Mouse (Mus musculus): ENCODE measurements around the gene Adk. TPM values are rescaled to one million over a fixed set of nuclear protein-coding genes. Genes with fewer than 3 reads are reported as not detected.

Gene Adk
- polyA plus RNA-seq (2021; fragmentation: Nextera tagmentation): 104 and 109 TPM in 2 replicates
- long read RNA-seq, experiment 1, transcript Adk-207 (11 exons, 1,818 nt): major isoform, 161 of 237 reads
- long read RNA-seq, experiment 1, transcript Adk-201 (11 exons, 1,782 nt): minor isoform, 42 of 237 reads
- long read RNA-seq, experiment 1, partial matches to known transcripts: 18 of 237 reads
- long read RNA-seq, experiment 1, other reads (novel, unspliced or antisense): 16 of 237 reads
- long read RNA-seq, experiment 2, transcript Adk-207 (11 exons, 1,818 nt): major isoform, 420 of 639 reads
- long read RNA-seq, experiment 2, transcript Adk-201 (11 exons, 1,782 nt): minor isoform, 184 of 639 reads
- long read RNA-seq, experiment 2, partial matches to known transcripts: 10 of 639 reads
- long read RNA-seq, experiment 2, other reads (novel, unspliced or antisense): 25 of 639 reads

DNA sequence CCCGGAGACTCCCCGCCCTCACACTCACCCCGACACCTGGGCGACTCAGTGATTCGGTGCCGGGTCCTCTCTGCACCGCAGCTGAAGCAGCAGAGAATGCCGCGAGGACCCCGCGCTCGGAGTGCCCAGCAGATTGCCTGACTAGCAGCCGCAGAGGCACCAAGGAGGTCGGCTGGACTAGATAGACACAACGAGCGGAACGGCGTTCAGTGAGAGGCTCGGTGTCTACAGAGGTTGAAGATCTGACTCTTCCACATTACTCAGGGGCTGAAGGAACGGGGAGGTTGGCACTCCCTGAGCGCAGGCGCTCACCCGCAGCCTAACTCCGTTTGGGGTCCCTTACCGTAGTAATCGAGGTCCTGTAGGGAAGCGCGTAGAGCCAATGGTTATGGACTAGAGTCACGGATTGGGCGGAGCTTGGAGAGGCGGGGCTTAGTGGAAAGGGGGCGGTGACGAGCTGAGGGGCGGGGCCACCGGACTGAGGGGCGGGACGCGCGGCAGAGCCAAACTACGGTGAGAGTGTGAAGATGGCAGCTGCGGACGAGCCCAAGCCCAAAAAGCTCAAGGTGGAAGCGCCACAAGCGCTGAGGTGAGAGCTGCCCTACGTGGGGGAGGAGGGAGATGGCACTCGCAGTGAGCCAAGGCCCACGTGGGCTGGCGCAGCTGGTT, at the start of gene Adk, which contains the start of gene Ap3m1:
Gene Adk, plus strand, starts transcription at position 463 of the 669 bp plus-strand sequence.
Gene Ap3m1, minus strand, starts transcription at position 397 of the 669 bp plus-strand sequence.

DNA sequence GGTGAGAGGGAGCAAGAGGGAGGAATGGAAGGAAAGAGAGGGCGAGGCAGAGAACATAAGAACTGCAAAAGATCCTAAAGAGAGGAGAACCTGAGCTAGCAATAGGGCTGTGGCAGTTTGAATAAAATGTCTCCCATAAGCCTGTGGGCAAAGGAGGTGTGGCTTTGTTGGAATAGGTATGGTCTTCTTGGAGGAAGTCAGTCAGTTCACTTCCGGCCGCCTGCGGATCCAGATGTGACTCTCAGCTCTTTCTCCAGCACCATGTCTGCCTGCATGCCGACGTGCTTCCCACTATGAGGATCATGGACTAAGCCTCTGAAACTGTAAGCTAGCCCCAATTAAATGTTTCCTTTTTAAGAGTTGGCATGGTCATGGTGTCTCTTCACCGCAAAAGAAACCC, 428.9 kb downstream of the Adk start, which contains the start of gene Kat6b:
Gene Kat6b, plus strand, starts transcription at position 204 of the 400 bp plus-strand sequence.

Other genes starting within 250 kb of the Adk start
- gene Plau, start 215.9 kb upstream of the Adk start, polyA plus RNA-seq (2021; fragmentation: Nextera tagmentation): 1.5 and 1.7 TPM in 2 replicates
- gene Vcl, start 123.2 kb upstream of the Adk start, polyA plus RNA-seq (2021; fragmentation: Nextera tagmentation): 3.8 and 4.9 TPM in 2 replicates
- gene Ap3m1, start 66 bp upstream of the Adk start, polyA plus RNA-seq (2021; fragmentation: Nextera tagmentation): 41.6 and 45.3 TPM in 2 replicates